Mouse (Mus musculus): ENCODE results near the gene Nop10.

Gene Nop10

GRCm38 (mm10) chr2:112261748-112262653, at the start of gene Nop10:
Gene Nop10, plus strand, starts transcription at chr2:112261926.
- peak; percentile 93 for DNase-seq (ENCODE audit: low read depth, low spot score)

GRCm38 (mm10) chr2:112215977-112216376, 45.7 kb upstream of the Nop10 start:
- DNase-seq (ENCODE audit: low read depth, low spot score), result peak; percentile 54

- no peak for DNase-seq (ENCODE audit: low read depth, low spot score)
Observed at GRCm38 (mm10) chr2:112217614-112218013, 44.1 kb upstream of the Nop10 start.

- no peak for DNase-seq (ENCODE audit: low read depth, low spot score)
Observed at GRCm38 (mm10) chr2:112220880-112221279, 40.8 kb upstream of the Nop10 start.

- no peak for DNase-seq (ENCODE audit: low read depth, low spot score)
Observed at GRCm38 (mm10) chr2:112222607-112223006, 39.1 kb upstream of the Nop10 start.

- no peak for DNase-seq (ENCODE audit: low read depth, low spot score)
Observed at GRCm38 (mm10) chr2:112224356-112224755, 37.4 kb upstream of the Nop10 start.

- no peak for DNase-seq (ENCODE audit: low read depth, low spot score)
Observed at GRCm38 (mm10) chr2:112232623-112233022, 29.1 kb upstream of the Nop10 start.

- no peak for DNase-seq (ENCODE audit: low read depth, low spot score)
Observed at GRCm38 (mm10) chr2:112236620-112237019, 25.1 kb upstream of the Nop10 start.

- no peak for DNase-seq (ENCODE audit: low read depth, low spot score)
Observed at GRCm38 (mm10) chr2:112238006-112238405, 23.7 kb upstream of the Nop10 start.

GRCm38 (mm10) chr2:112239212-112239934, 22.4 kb upstream of the Nop10 start, which contains the start of gene Lpcat4:
Gene Lpcat4, plus strand, starts transcription at chr2:112239468.
- DNase-seq (ENCODE audit: low read depth, low spot score), result peak; percentile 91

GRCm38 (mm10) chr2:112239935-112240721, 21.6 kb upstream of the Nop10 start:
- peak; percentile 25 for DNase-seq (ENCODE audit: low read depth, low spot score)

- DNase-seq (ENCODE audit: low read depth, low spot score), result no peak
Observed at GRCm38 (mm10) chr2:112241787-112242186, 19.9 kb upstream of the Nop10 start.

- DNase-seq (ENCODE audit: low read depth, low spot score), result no peak
Observed at GRCm38 (mm10) chr2:112245307-112245706, 16.4 kb upstream of the Nop10 start.

GRCm38 (mm10) chr2:112246193-112246592, 15.5 kb upstream of the Nop10 start:
- no peak for DNase-seq (ENCODE audit: low read depth, low spot score)

- DNase-seq (ENCODE audit: low read depth, low spot score), result no peak
Observed at GRCm38 (mm10) chr2:112247323-112247722, 14.4 kb upstream of the Nop10 start.

GRCm38 (mm10) chr2:112249780-112250453, 11.8 kb upstream of the Nop10 start:
- DNase-seq (ENCODE audit: low read depth, low spot score), result no peak

- no peak for DNase-seq (ENCODE audit: low read depth, low spot score)
Observed at GRCm38 (mm10) chr2:112254675-112255515, 6.8 kb upstream of the Nop10 start.

- DNase-seq (ENCODE audit: low read depth, low spot score), result no peak
Observed at GRCm38 (mm10) chr2:112259241-112259962, 2.3 kb upstream of the Nop10 start, which contains the start of gene Nutm1. Gene Nutm1, minus strand, starts transcription at chr2:112259291.

GRCm38 (mm10) chr2:112262779-112263295, 1.1 kb downstream of the Nop10 start:
- no peak for DNase-seq (ENCODE audit: low read depth, low spot score)

All from mesoderm, embryonic 11.5 days (tissue).